Mouse (Mus musculus) ES-E14 (cell line): ENCODE measurements around the gene Eya3.

Source experiments
- CHD2 ChIP-seq: IDR thresholded peaks from 2 replicates; pipeline ENCODE4 v1.6.1; 2014; ENCODE audit warnings: mild to moderate bottlenecking, low read depth, low read length, inconsistent platforms
- HCFC1 ChIP-seq: IDR thresholded peaks from 2 replicates; pipeline ENCODE4 v1.6.1; 2012; ENCODE audit warnings: low read length, inconsistent platforms, borderline replicate concordance; ENCODE audit not compliant: insufficient read depth
- MAFK ChIP-seq: IDR thresholded peaks from 2 replicates; pipeline ENCODE4 v1.6.1; 2014; ENCODE audit warnings: mild to moderate bottlenecking, low read depth, low read length, inconsistent platforms; ENCODE audit not compliant: insufficient read depth
- ZC3H11A ChIP-seq: IDR thresholded peaks from 2 replicates; pipeline ENCODE4 v1.6.1; 2012; ENCODE audit warnings: low read depth, mild to moderate bottlenecking, inconsistent platforms, low read length, borderline replicate concordance
- ZNF384 ChIP-seq: IDR thresholded peaks from 2 replicates; pipeline ENCODE4 v1.6.1; 2012; ENCODE audit warnings: low read depth, low read length, inconsistent platforms

DNA sequence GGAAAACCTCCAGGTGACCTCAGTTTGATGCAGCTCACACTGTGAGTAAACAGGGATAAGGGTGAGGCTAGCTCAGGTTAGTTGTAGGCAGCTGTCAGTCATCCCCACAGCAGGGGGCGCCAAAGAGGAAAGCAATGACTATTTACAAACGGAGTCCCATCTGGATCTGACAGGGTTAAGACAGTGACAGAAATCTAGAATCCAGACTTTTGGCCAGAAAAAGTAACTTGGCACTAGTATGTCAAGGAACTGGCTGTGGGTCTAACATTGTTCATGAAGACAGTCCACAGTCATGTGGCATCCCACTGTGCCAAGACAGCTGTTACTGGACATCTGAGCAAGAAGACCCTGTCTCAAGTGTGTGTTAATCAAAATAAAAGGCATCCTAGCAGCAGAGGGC is 10.0 kb upstream of the Eya3 start:
- TF ChIP-seq MAFK (no peak), CHD2 (no peak), HCFC1 (no peak), ZNF384 (no peak), ZC3H11A (no peak)
